Mouse (Mus musculus) kidney, embryonic 14.5 days (tissue): ENCODE measurements around the gene Itgax. TPM values are rescaled to one million over a fixed set of nuclear protein-coding genes. Genes with fewer than 3 reads are reported as not detected.

Experiments
- ATAC-seq: fragments of 200-750 bp; cut with Nextera tagmentation; 2 replicates; pipeline ENCODE4 v1.8.0; 2017; ENCODE audit warnings: moderate number of reproducible peaks, mild to moderate bottlenecking, moderate TSS enrichment, moderate library complexity; ENCODE audit not compliant: low FRiP score, low TSS enrichment
- H3K27ac ChIP-seq: fragments of 300-500 bp; sonication (generic); 2 replicates; pipeline ENCODE4 v1.5.1; 2014; ENCODE audit warnings: low read depth, mild to moderate bottlenecking, low read length, moderate library complexity, mixed read lengths
- H3K27me3 ChIP-seq: fragments of 300-500 bp; sonication (generic); 2 replicates; pipeline ENCODE4 v1.6.1; 2014; ENCODE audit warnings: mild to moderate bottlenecking, low read length; ENCODE audit not compliant: control insufficient read depth, insufficient read depth
- H3K36me3 ChIP-seq: fragments of 300-500 bp; sonication (generic); 2 replicates; pipeline ENCODE4 v1.6.1; 2014; ENCODE audit warnings: low read length, mixed read lengths; ENCODE audit not compliant: control insufficient read depth, insufficient read depth
- H3K4me1 ChIP-seq: fragments of 300-500 bp; sonication (generic); 2 replicates; pipeline ENCODE4 v1.6.1; 2014; ENCODE audit warnings: low read length, mixed read lengths; ENCODE audit not compliant: control insufficient read depth, insufficient read depth
- H3K4me2 ChIP-seq: fragments of 300-500 bp; sonication (generic); replicated peaks from 2 replicates; pipeline ENCODE4 v1.6.1; 2014; ENCODE audit warnings: low read depth, mild to moderate bottlenecking, low read length
- H3K4me3 ChIP-seq: fragments of 300-500 bp; sonication (generic); 2 replicates; pipeline ENCODE4 v1.5.1; 2014; ENCODE audit warnings: mild to moderate bottlenecking, low read length
- H3K9ac ChIP-seq: fragments of 300-500 bp; sonication (generic); 2 replicates; pipeline ENCODE4 v1.6.1; 2014; ENCODE audit warnings: low read depth, mild to moderate bottlenecking, low read length, moderate library complexity
- H3K9me3 ChIP-seq: fragments of 300-500 bp; sonication (generic); 2 replicates; pipeline ENCODE4 v1.6.1; 2016; ENCODE audit warnings: low read length; ENCODE audit not compliant: control insufficient read depth
- WGBS: fragments of 180-500 bp; shearing (Covaris S2); extraction: QIAGEN DNeasy Blood & Tissue Kit; methylation state at CpG from one replicate; pipeline ENCODE4 v1.1.7; 2014; 5-methylcytosine and 5-hydroxymethylcytosine counted together
- polyA plus RNA-seq: library from polyadenylated mRNA; unstranded; fragments of >200 nt; fragmentation: Nextera tagmentation; extraction: Ambion mirVana; gene quantifications from 2 replicates; pipeline ENCODE4 v1.2.1, GENCODE M21; 2014

The Itgax gene
- polyA plus RNA-seq, 1 experiment from 2014 or later = 0.05 TPM

DNA sequence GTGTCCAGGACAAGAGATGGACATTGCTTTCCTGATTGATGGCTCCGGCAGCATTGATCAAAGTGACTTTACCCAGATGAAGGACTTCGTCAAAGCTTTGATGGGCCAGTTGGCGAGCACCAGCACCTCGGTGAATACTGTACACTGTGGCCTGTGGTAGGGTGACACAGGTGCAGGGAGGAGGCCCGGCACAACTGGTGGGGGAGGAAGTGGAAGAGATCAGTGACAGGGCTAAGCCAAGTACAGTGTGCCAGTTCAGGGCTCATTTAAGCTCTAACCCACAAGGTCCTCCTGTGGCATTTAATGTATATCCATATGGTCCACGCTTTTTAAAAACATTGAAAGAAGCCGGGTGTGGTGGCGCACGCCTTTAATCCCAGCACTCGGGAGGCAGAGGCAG is 52.3 kb downstream of the Itgax start:
- no peak overlapping the region for H3K4me3 ChIP-seq
- no peaks in the 10 kb centered on the region for H3K9me3 ChIP-seq
- no peak overlapping the region for H3K4me2 ChIP-seq
- 84% methylated on average over 10 of the region's 10 CpGs for whole genome bisulfite sequencing
- H3K36me3 ChIP-seq = no peaks in the 10 kb centered on the region
- no peaks in the 10 kb centered on the region for H3K4me1 ChIP-seq
- H3K27me3 ChIP-seq = no peaks in the 10 kb centered on the region
- H3K27ac ChIP-seq = no peak overlapping the region
- H3K9ac ChIP-seq = no peak overlapping the region
- ATAC-seq = no peak

Other genes with a start within 250 kb of the Itgax start
- 0.73 and 0.77 TPM in 2 replicates for gene Prss53, start 238.6 kb upstream of the Itgax start, polyA plus RNA-seq
- gene Gm21974, start 234.1 kb upstream of the Itgax start, polyA plus RNA-seq = not detected in 2 replicates
- gene Vkorc1, start 233.9 kb upstream of the Itgax start, polyA plus RNA-seq = 125 and 156 TPM in 2 replicates
- gene Bckdk, start 225.5 kb upstream of the Itgax start, polyA plus RNA-seq = 152 and 155 TPM in 2 replicates
- 37.2 and 48.9 TPM in 2 replicates for gene Kat8, start 217.0 kb upstream of the Itgax start, polyA plus RNA-seq
- 44.7 and 47.1 TPM in 2 replicates for gene Prss8, start 199.4 kb upstream of the Itgax start, polyA plus RNA-seq
- 12.1 and 12.4 TPM in 2 replicates for gene Prss36, start 182.8 kb upstream of the Itgax start, polyA plus RNA-seq
- 62.7 and 77.7 TPM in 2 replicates for gene Fus, start 162.1 kb upstream of the Itgax start, polyA plus RNA-seq
- 39.5 and 47.3 TPM in 2 replicates for gene Pycard, start 135.7 kb upstream of the Itgax start, polyA plus RNA-seq
- gene Trim72, start 125.6 kb upstream of the Itgax start, polyA plus RNA-seq = 0.14 TPM in 1 of 2 replicates, not detected in the other
- gene Itgam, start 66.9 kb upstream of the Itgax start, polyA plus RNA-seq = 0.14 and 0.54 TPM in 2 replicates
- not detected in 2 replicates for gene Gm49368, start 66.9 kb upstream of the Itgax start, polyA plus RNA-seq
- not detected in 2 replicates for gene Itgad, start 24.8 kb downstream of the Itgax start, polyA plus RNA-seq
- gene Cox6a2, start 76.8 kb downstream of the Itgax start, polyA plus RNA-seq = not detected in 2 replicates
- gene Armc5, start 107.8 kb downstream of the Itgax start, polyA plus RNA-seq = 11.7 and 12.9 TPM in 2 replicates
- 7.5 and 9.5 TPM in 2 replicates for gene 9130023H24Rik, start 108.5 kb downstream of the Itgax start, polyA plus RNA-seq
- 44.3 and 61.7 TPM in 2 replicates for gene Tgfb1i1, start 117.3 kb downstream of the Itgax start, polyA plus RNA-seq
- 1.1 and 2.2 TPM in 2 replicates for gene Slc5a2, start 136.1 kb downstream of the Itgax start, polyA plus RNA-seq
- 26.9 and 32.1 TPM in 2 replicates for gene BC017158, start 168.6 kb downstream of the Itgax start, polyA plus RNA-seq